In genomic region chr7:46607031-46607426, GRCm38 (mm10) we compare ENCODE assay signal across 9 mouse cellular contexts. TPM values are rescaled to one million over a fixed set of nuclear protein-coding genes. Genes with fewer than 3 reads are reported as not detected.
DNase-seq lines count a peak whose midpoint lies in the region; ATAC-seq lines count a peak whose summit lies in the region.
"Had no signal": no experiment of that assay in that cellular context is flagged by ENCODE, and none has a peak within 500 bp of the region (broad histone marks: within the 10 kb centered on the region; RNA-seq: fewer than 3 reads in every experiment).

No protein-coding gene starts in this region.

- peaks cover 4% of the 10 kb centered on the region; the same call in 1 of the 2 replicates for H3K4me1 ChIP-seq in midbrain, embryonic 16.5 days (ENCODE audit: control insufficient read depth, insufficient read depth, low read length)
- peaks cover 27% of the 10 kb centered on the region for H3K4me1 ChIP-seq in embryonic facial prominence, embryonic 10.5 days

- peak; percentile 60 for ATAC-seq in midbrain, embryonic 16.5 days

- no peak overlapping the region for H3K4me2 ChIP-seq in midbrain, embryonic 16.5 days (ENCODE audit: low read length)

- H3K9me3 ChIP-seq in midbrain, embryonic 16.5 days (replicated peaks; ENCODE audit: control insufficient read depth, low read length, poor library complexity, severe bottlenecking) = no peaks in the 10 kb centered on the region
- H3K9me3 ChIP-seq in embryonic facial prominence, embryonic 10.5 days = no peaks in the 10 kb centered on the region
- H3K9me3 ChIP-seq: heart, embryonic 10.5 days had no signal

- H3K27me3 ChIP-seq in midbrain, embryonic 16.5 days (ENCODE audit: control insufficient read depth, insufficient read depth, low read depth, low read length) = no peaks in the 10 kb centered on the region
- no peaks in the 10 kb centered on the region for H3K27me3 ChIP-seq in embryonic facial prominence, embryonic 10.5 days (replicated peaks; ENCODE audit: low read depth, poor library complexity, severe bottlenecking)

- no peak overlapping the region for H3K27ac ChIP-seq in midbrain, embryonic 16.5 days (ENCODE audit: low read length)
- no peak overlapping the region for H3K27ac ChIP-seq in embryonic facial prominence, embryonic 10.5 days (replicated peaks)

- no peaks in the 10 kb centered on the region for H3K36me3 ChIP-seq in midbrain, embryonic 16.5 days (ENCODE audit: control insufficient read depth, insufficient read depth, low read length)
- no peaks in the 10 kb centered on the region for H3K36me3 ChIP-seq in embryonic facial prominence, embryonic 10.5 days (replicated peaks)
- H3K36me3 ChIP-seq: heart, embryonic 10.5 days had no signal

- 64% methylated on average over 8 of the region's 8 CpGs for WGBS in midbrain, embryonic 16.5 days
- 62% methylated on average over 8 of the region's 8 CpGs for WGBS in embryonic facial prominence, embryonic 10.5 days

- DNase-seq in cerebellum, adult 11-12 months = peak; percentile 61
- DNase-seq in cerebellum, postnatal 14 days = no peak
- peak; percentile 25 for DNase-seq in testis, postnatal 14 days (ENCODE audit: low spot score)
- no peak for DNase-seq in testis, postnatal 10 days (ENCODE audit: low spot score)
- no peak for DNase-seq in heart, postnatal 4 days
- DNase-seq in layer of hippocampus, postnatal 36 days = no peak
- DNase-seq in embryonic facial prominence, embryonic 10.5 days (ENCODE audit: low spot score) = no peak

- H3K4me3 ChIP-seq in midbrain, embryonic 16.5 days (ENCODE audit: low read depth, low read length) = no peak overlapping the region
- H3K4me3 ChIP-seq in embryonic facial prominence, embryonic 10.5 days = no peak overlapping the region
- H3K4me3 ChIP-seq: heart, embryonic 10.5 days had no signal

- no peak overlapping the region for H3K9ac ChIP-seq in midbrain, embryonic 16.5 days (ENCODE audit: low read depth, low read length)

RNA-seq across cellular contexts. Expression of gene Sergef, which starts 32.6 kb away (rescaled TPM):
- 43.7 and 45.8 TPM in 2 replicates for polyA plus RNA-seq in midbrain, embryonic 16.5 days (2015; fragmentation: Nextera tagmentation; extraction: Ambion mirVana)
- total RNA-seq in heart, postnatal 4 days (2021) = 10 to 100 TPM; 10.6 to 11.3 TPM
- total RNA-seq in layer of hippocampus, postnatal 36 days (2021) = 10 to 100 TPM; 42.4 to 45.4 TPM
- 12.7 and 13.4 TPM in 2 replicates for polyA plus RNA-seq in embryonic facial prominence, embryonic 10.5 days (2016; fragmentation: Nextera tagmentation; extraction: Ambion mirVana)

Comparison
In these comparisons a context has a peak if more than half of its experiments do, and no peak if none do; other contexts are left out.
1. DNase-seq: peak in cerebellum, adult 11-12 months (single experiment) and testis, postnatal 14 days (single experiment); none in cerebellum, postnatal 14 days (0 of 2), testis, postnatal 10 days (single experiment), heart, postnatal 4 days (single experiment), layer of hippocampus, postnatal 36 days (0 of 2) and embryonic facial prominence, embryonic 10.5 days (single experiment).